Mouse (Mus musculus): ENCODE measurements around the gene Masp1. TPM values are rescaled to one million over a fixed set of nuclear protein-coding genes. Genes with fewer than 3 reads are reported as not detected.

The Masp1 gene
- 29.7 and 32.8 TPM in 2 replicates for total RNA-seq (2014; rRNA removed)
- 21.4 and 22.6 TPM in 2 replicates for polyA plus RNA-seq (2015; fragmentation: Nextera tagmentation; extraction: Ambion mirVana)

DNA sequence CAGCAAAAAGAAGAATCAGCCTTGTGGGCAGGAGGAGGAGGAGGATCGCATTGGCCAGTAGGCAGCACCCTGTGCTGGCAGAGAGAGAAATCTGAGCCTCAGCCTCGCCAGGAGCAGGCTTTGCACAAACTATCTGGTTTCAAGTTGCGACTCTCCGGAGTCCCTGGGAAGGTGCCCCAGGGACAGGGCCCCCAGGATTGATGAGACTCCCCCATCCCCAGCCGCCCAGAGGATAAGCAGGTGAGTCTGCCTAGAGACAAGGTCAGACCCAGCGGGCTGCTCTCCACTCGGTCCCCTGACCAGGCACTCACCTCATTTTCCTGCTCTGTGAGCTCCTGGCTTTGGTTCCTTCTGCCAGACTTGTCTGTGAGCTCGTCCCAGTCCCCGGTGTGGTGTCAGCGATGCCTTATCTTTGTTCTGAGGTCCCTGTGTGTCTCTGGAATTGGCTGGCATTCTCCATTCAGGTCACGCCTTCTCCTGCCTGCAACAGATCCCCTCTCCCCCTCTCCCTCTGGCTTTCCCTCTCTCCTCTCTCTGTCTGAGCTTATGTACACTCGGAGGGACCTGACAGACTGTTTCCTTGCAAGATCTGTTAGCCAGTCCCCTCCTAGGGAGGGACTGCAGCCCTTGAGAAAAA lies at the start of gene Masp1, which contains the start of gene Rtp4:
Gene Masp1, minus strand, starts transcription at position 581 of the 637 bp plus-strand sequence.
Gene Rtp4, plus strand, starts transcription at position 57 of the 637 bp plus-strand sequence.
- Histone ChIP-seq H3K36me3 (ENCODE audit: insufficient read depth, low read length) (no peaks in the 10 kb centered on the region), H3K4me1 (ENCODE audit: insufficient read depth, low read length) (peaks cover 12% of the 10 kb centered on the region; the same call in 1 of the 2 replicates), H3K9me3 (ENCODE audit: low read length) (peaks cover under 1% of the 10 kb centered on the region; the same call in 1 of the 2 replicates), H3K27me3 (ENCODE audit: insufficient read depth, low read length) (no peaks in the 10 kb centered on the region), H3K4me2 (ENCODE audit: low read depth, low read length, poor library complexity, severe bottlenecking) (peak within 1 kb of the TSS; percentile 59), H3K9ac (replicated peaks; ENCODE audit: low read length, poor library complexity, severe bottlenecking) (peak within 1 kb of the TSS; percentile 39), H3K27ac (ENCODE audit: low read depth, low read length) (peak within 1 kb of the TSS; percentile 81), H3K4me3 (ENCODE audit: low read depth, low read length) (peak within 1 kb of the TSS; percentile 39)
- WGBS: 1% methylated on average over 12 of the region's 12 CpGs
- ATAC-seq (ENCODE audit: low FRiP score) (peak; percentile 76; the same call in 1 of the 2 replicates), DNase-seq (ENCODE audit: low spot score) (peak; percentile 66)
- no peak for TF ChIP-seq CTCF (IDR thresholded peaks at IDR 0.05)

GRCm38 (mm10) chr16:23568369-23568958 lies 47.8 kb upstream of the Masp1 start:
- H3K36me3 ChIP-seq (ENCODE audit: insufficient read depth, low read length): no peaks in the 10 kb centered on the region
- peak; percentile 55 for DNase-seq (ENCODE audit: low spot score)
- no peak for TF ChIP-seq CTCF (IDR thresholded peaks at IDR 0.05)
- H3K27ac ChIP-seq (ENCODE audit: low read depth, low read length): no peak overlapping the region
- no peak overlapping the region for H3K4me2 ChIP-seq (ENCODE audit: low read depth, low read length, poor library complexity, severe bottlenecking)
- H3K4me1 ChIP-seq (ENCODE audit: insufficient read depth, low read length): no peaks in the 10 kb centered on the region
- H3K9me3 ChIP-seq (ENCODE audit: low read length): no peaks in the 10 kb centered on the region
- no peaks in the 10 kb centered on the region for H3K27me3 ChIP-seq (ENCODE audit: insufficient read depth, low read length)
- no peak; the same call in 1 of the 2 replicates for ATAC-seq (ENCODE audit: low FRiP score)
- H3K9ac ChIP-seq (replicated peaks; ENCODE audit: low read length, poor library complexity, severe bottlenecking): no peak overlapping the region
- WGBS: 84% methylated on average over 4 of the region's 4 CpGs
- H3K4me3 ChIP-seq (ENCODE audit: low read depth, low read length): no peak overlapping the region

DNA sequence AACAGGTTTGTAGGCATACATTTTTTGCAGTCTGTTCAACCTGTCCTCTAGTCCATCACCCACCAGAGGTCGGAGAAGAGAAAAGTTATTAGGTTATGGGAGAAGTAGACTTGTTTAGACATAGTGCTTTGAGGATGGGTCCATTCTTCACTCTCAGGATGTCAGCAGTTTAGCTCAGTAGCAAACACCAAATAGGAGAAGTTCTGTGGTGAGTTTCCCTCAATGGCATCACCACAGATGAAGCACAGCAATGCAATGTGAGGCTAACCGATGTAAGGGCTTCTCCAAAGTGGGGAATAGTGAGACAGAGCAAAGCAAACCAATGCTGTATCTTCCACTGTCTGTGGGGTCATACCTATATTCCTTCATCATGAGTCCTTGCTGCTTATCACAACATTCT lies 37.1 kb upstream of the Masp1 start:
- TF ChIP-seq CTCF (IDR thresholded peaks at IDR 0.05): no peak
- DNase-seq (ENCODE audit: low spot score) (no peak), ATAC-seq (ENCODE audit: low FRiP score) (no peak)
- H3K36me3 ChIP-seq (ENCODE audit: insufficient read depth, low read length): no peaks in the 10 kb centered on the region
- 96% methylated on average over 2 of the region's 2 CpGs for WGBS
- no peak overlapping the region for H3K4me3 ChIP-seq (ENCODE audit: low read depth, low read length)
- no peak overlapping the region for H3K9ac ChIP-seq (replicated peaks; ENCODE audit: low read length, poor library complexity, severe bottlenecking)
- H3K4me2 ChIP-seq (ENCODE audit: low read depth, low read length, poor library complexity, severe bottlenecking): no peak overlapping the region
- H3K27ac ChIP-seq (ENCODE audit: low read depth, low read length): no peak overlapping the region
- H3K4me1 ChIP-seq (ENCODE audit: insufficient read depth, low read length): no peaks in the 10 kb centered on the region
- H3K9me3 ChIP-seq (ENCODE audit: low read length): no peaks in the 10 kb centered on the region
- H3K27me3 ChIP-seq (ENCODE audit: insufficient read depth, low read length): no peaks in the 10 kb centered on the region

- no peak for DNase-seq (ENCODE audit: low spot score)
- no peak for ATAC-seq (ENCODE audit: low FRiP score)
- Histone ChIP-seq H3K4me2 (ENCODE audit: low read depth, low read length, poor library complexity, severe bottlenecking) (no peak overlapping the region), H3K4me3 (ENCODE audit: low read depth, low read length) (no peak overlapping the region), H3K27me3 (ENCODE audit: insufficient read depth, low read length) (no peaks in the 10 kb centered on the region), H3K4me1 (ENCODE audit: insufficient read depth, low read length) (no peaks in the 10 kb centered on the region), H3K9ac (replicated peaks; ENCODE audit: low read length, poor library complexity, severe bottlenecking) (no peak overlapping the region), H3K36me3 (ENCODE audit: insufficient read depth, low read length) (no peaks in the 10 kb centered on the region), H3K9me3 (ENCODE audit: low read length) (no peaks in the 10 kb centered on the region), H3K27ac (ENCODE audit: low read depth, low read length) (no peak overlapping the region)
- WGBS: 96% methylated on average over 5 of the region's 5 CpGs
- TF ChIP-seq CTCF (IDR thresholded peaks at IDR 0.05): no peak
Measured at GRCm38 (mm10) chr16:23557195-23557594, 36.6 kb upstream of the Masp1 start.

DNA sequence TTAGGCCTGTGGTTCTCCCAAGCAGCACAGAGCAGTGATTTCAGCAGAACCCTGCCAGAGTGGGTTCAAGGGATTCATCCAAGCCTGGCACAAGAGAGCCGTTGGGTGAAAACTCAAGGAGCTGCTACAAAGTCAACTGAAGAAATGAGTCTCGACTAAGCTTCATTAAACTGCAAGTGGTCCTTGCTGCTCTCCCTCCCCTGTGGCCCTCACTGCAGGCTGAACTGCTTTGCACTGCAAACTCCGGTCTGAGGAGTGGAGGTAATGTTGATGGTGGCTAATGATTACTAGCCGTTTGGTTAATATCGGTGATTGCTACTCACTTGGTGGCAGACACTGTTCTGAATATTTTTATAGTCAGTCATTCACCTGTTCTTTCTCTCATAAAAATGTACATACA lies 34.1 kb upstream of the Masp1 start:
- H3K4me3 ChIP-seq (ENCODE audit: low read depth, low read length): no peak overlapping the region

DNA sequence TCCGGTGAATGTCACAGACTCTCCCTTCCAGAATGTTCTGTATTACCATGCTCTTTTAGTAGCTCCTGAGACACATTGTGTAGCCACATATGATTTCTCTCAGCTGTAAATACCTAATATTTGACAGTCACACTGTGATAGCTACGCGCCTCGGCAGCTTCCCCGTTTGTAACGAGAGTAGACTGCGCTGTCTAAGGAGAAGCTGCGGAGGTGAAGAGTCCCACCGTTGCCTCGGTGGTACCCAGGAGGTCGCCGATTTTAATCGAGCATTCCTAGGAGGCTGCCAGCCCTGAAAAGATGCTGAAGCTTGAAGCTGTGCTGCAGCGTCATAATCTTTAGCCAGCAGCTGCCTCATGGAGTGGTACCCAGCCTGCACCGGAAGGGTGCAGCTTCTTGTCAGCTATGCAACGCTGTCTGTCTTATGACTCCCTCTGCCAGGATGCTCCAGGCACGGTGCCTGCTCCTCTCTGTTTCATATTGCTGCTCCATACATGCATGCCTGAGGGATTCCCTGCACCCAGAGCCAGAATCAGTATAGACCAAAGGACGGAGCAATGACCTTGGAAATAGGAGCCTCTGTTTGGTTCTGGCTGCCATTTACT lies 30.5 kb upstream of the Masp1 start:
- Histone ChIP-seq H3K4me3 (ENCODE audit: low read depth, low read length) (no peak overlapping the region), H3K9me3 (ENCODE audit: low read length) (no peaks in the 10 kb centered on the region), H3K36me3 (ENCODE audit: insufficient read depth, low read length) (no peaks in the 10 kb centered on the region), H3K4me1 (ENCODE audit: insufficient read depth, low read length) (no peaks in the 10 kb centered on the region), H3K9ac (replicated peaks; ENCODE audit: low read length, poor library complexity, severe bottlenecking) (no peak overlapping the region), H3K27ac (ENCODE audit: low read depth, low read length) (peak overlapping the region; percentile 26; the same call in 1 of the 2 replicates), H3K27me3 (ENCODE audit: insufficient read depth, low read length) (no peaks in the 10 kb centered on the region), H3K4me2 (ENCODE audit: low read depth, low read length, poor library complexity, severe bottlenecking) (no peak overlapping the region)
- peak; percentile 41 for TF ChIP-seq CTCF (IDR thresholded peaks at IDR 0.05)
- 71% methylated on average over 18 of the region's 18 CpGs for WGBS
- peak; percentile 39 for DNase-seq (ENCODE audit: low spot score)
- peak; percentile 61 for ATAC-seq (ENCODE audit: low FRiP score)

More for the DNA sequence above, 34.1 kb upstream of the Masp1 start:
- Histone ChIP-seq H3K9ac (replicated peaks; ENCODE audit: low read length, poor library complexity, severe bottlenecking) (no peak overlapping the region), H3K4me1 (ENCODE audit: insufficient read depth, low read length) (no peaks in the 10 kb centered on the region), H3K4me2 (ENCODE audit: low read depth, low read length, poor library complexity, severe bottlenecking) (no peak overlapping the region), H3K27me3 (ENCODE audit: insufficient read depth, low read length) (no peaks in the 10 kb centered on the region), H3K9me3 (ENCODE audit: low read length) (no peaks in the 10 kb centered on the region), H3K36me3 (ENCODE audit: insufficient read depth, low read length) (no peaks in the 10 kb centered on the region), H3K27ac (ENCODE audit: low read depth, low read length) (no peak overlapping the region)
- no peak for TF ChIP-seq CTCF (IDR thresholded peaks at IDR 0.05)
- WGBS: 85% methylated on average over 5 of the region's 5 CpGs
- ATAC-seq (ENCODE audit: low FRiP score) (no peak), DNase-seq (ENCODE audit: low spot score) (no peak)

Measured in midbrain, postnatal 0 days (tissue).